Mouse (Mus musculus): ENCODE data around the gene Lrp1. TPM values are rescaled to one million over a fixed set of nuclear protein-coding genes. Genes with fewer than 3 reads are reported as not detected.
A peak's percentile ranks its signal among the peaks of the same experiment; 100 is the strongest.

Gene Lrp1
- total and polyA plus RNA-seq, 3 experiments = 74.0 to 83.7 (median 79.5) TPM

DNA sequence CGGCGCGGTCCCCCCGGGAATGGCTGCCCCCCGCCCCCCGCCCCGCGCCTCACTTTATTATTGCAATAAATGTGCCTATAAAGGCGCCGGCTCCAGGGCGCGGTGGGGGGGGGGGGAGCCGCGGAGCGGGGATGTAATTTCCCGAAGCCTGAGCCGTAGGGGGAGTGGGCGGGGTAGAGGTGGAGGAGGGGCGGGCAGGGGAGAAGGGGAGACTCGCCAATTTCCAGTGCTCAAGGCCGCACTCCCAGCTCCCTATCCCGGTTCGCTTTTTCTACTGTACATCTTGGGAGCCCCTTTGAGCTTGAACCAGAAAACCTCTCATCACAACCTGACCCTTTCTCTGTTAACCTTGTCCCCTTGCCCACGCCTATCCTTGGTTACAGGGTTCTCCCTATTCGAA is 90.0 kb downstream of the Lrp1 start:
- H3K4me3 ChIP-seq = no peak overlapping the region
- DNase-seq = no peak
- H3K36me3 ChIP-seq (ENCODE audit: control insufficient read depth, insufficient read depth, low read length) = no peaks in the 10 kb centered on the region
- no peak overlapping the region for H3K27ac ChIP-seq
- no peak overlapping the region for H3K9ac ChIP-seq (ENCODE audit: low read depth, low read length)
- intact Hi-C loops (cut with DNase I) = no loop called here
- H3K4me1 ChIP-seq (ENCODE audit: control insufficient read depth, insufficient read depth, low read length) = peaks cover 4% of the 10 kb centered on the region
- no peak for TF ChIP-seq CTCF (IDR thresholded peaks at IDR 0.05)
- no peak for TF ChIP-seq POLR2A (IDR thresholded peaks at IDR 0.05; ENCODE audit: insufficient read depth, low read depth, low read length)
- WGBS = 6% methylated on average over 24 of the region's 25 CpGs
- no peaks in the 10 kb centered on the region for H3K79me2 ChIP-seq (replicated peaks; ENCODE audit: control insufficient read depth, insufficient read depth, low read length)
- H3K27me3 ChIP-seq (ENCODE audit: control insufficient read depth, insufficient read depth, low read length) = peaks cover 36% of the 10 kb centered on the region

DNA sequence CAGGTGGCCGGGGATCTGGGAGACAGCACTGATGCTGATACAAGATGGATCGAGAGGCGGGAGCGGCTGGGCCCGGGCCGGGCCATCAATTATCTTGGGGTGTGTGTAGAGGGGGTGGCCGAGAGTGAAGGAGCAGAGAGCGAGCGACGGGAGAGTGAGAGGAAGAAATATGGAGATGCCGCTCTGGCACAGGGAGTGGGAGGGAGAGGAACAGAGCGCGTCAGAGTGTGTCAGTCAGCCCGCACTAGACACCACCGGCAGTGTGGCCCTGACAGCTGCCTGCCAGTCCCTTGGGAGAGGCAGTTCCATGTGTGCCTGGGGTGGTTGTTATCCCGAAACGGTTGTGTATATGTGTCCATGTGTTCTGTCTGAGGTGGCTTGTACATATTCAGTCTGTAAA is 93.5 kb downstream of the Lrp1 start:
- TF ChIP-seq CTCF (IDR thresholded peaks at IDR 0.05) (no peak), POLR2A (IDR thresholded peaks at IDR 0.05; ENCODE audit: insufficient read depth, low read depth, low read length) (no peak), EP300 (IDR thresholded peaks at IDR 0.05; ENCODE audit: insufficient read depth, low read depth, low read length) (no peak)
- Histone ChIP-seq H3K27ac (no peak overlapping the region), H3K4me1 (ENCODE audit: control insufficient read depth, insufficient read depth, low read length) (no peaks in the 10 kb centered on the region; the same call in 1 of the 2 replicates), H3K27me3 (ENCODE audit: control insufficient read depth, insufficient read depth, low read length) (peaks cover 33% of the 10 kb centered on the region), H3K9ac (ENCODE audit: low read depth, low read length) (no peak overlapping the region), H3K36me3 (ENCODE audit: control insufficient read depth, insufficient read depth, low read length) (no peaks in the 10 kb centered on the region), H3K4me3 (no peak overlapping the region), H3K79me2 (replicated peaks; ENCODE audit: control insufficient read depth, insufficient read depth, low read length) (no peaks in the 10 kb centered on the region)
- intact Hi-C loops (cut with DNase I) = no loop called here
- WGBS = 21% methylated on average over 17 of the region's 17 CpGs
- no peak for DNase-seq

DNA sequence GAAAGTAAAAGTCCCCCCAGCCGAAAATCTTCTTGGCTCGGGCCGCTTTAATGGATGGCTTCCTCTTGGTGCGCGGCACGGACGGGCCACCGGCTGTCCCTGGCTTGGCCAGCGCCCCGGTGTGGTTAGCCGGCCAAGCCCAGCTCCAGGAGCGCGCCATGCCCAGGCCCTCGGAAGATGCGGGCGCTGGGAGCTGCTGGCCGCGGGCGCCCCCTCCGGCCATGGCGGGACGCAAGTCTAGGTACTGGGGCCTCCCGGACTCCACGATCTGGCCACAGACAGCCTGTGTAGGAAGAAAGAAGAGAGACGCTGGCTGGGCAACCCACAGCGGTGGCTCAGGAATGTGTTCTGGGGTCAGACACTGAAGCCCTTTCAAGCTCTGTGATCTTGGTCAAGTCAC is 94.3 kb downstream of the Lrp1 start:
- no peaks in the 10 kb centered on the region for H3K36me3 ChIP-seq (ENCODE audit: control insufficient read depth, insufficient read depth, low read length)
- H3K27me3 ChIP-seq (ENCODE audit: control insufficient read depth, insufficient read depth, low read length) = peaks cover 31% of the 10 kb centered on the region
- WGBS = 8% methylated on average over 26 of the region's 26 CpGs
- H3K27ac ChIP-seq = no peak overlapping the region
- intact Hi-C loops (cut with DNase I) = no loop called here
- H3K4me1 ChIP-seq (ENCODE audit: control insufficient read depth, insufficient read depth, low read length) = no peaks in the 10 kb centered on the region; the same call in 1 of the 2 replicates
- DNase-seq = peak; percentile 51 to 65
- TF ChIP-seq CTCF (IDR thresholded peaks at IDR 0.05) (peak; percentile 68), POLR2A (IDR thresholded peaks at IDR 0.05; ENCODE audit: insufficient read depth, low read depth, low read length) (no peak)
- no peak overlapping the region; the same call in 1 of the 2 replicates for H3K4me3 ChIP-seq
- no peaks in the 10 kb centered on the region for H3K79me2 ChIP-seq (replicated peaks; ENCODE audit: control insufficient read depth, insufficient read depth, low read length)
- H3K9ac ChIP-seq (ENCODE audit: low read depth, low read length) = no peak overlapping the region

DNA sequence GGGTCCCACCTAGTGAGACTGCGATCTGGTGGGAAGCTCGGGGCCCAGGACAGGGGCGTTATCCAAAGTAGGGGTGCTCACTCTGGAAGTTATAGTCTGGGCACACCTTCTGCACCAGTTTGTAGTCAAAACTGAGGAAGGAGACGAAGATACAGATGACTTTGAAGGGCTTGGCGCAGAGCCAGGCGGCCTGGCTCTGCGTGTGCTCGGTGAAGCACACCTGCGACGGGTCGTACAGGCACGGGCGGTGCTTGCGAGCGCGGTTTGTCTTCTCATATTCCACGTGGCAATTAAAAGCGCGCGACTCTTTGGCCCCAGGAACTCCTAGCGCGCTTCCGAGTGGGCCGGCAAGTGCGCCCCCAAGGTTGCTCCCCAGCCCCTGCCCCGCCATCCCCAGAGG is 94.9 kb downstream of the Lrp1 start:
- Histone ChIP-seq H3K4me3 (no peak overlapping the region; the same call in 1 of the 2 replicates), H3K4me1 (ENCODE audit: control insufficient read depth, insufficient read depth, low read length) (peaks cover 3% of the 10 kb centered on the region; the same call in 1 of the 2 replicates), H3K27me3 (ENCODE audit: control insufficient read depth, insufficient read depth, low read length) (peaks cover 29% of the 10 kb centered on the region), H3K9ac (ENCODE audit: low read depth, low read length) (no peak overlapping the region), H3K79me2 (replicated peaks; ENCODE audit: control insufficient read depth, insufficient read depth, low read length) (no peaks in the 10 kb centered on the region), H3K36me3 (ENCODE audit: control insufficient read depth, insufficient read depth, low read length) (no peaks in the 10 kb centered on the region), H3K27ac (no peak overlapping the region)
- no peak for TF ChIP-seq EP300 (IDR thresholded peaks at IDR 0.05; ENCODE audit: insufficient read depth, low read depth, low read length)
- TF ChIP-seq CTCF (IDR thresholded peaks at IDR 0.05) = no peak
- 8% methylated on average over 26 of the region's 26 CpGs for WGBS
- no peak for DNase-seq
- intact Hi-C loops (cut with DNase I) = no loop called here

DNA sequence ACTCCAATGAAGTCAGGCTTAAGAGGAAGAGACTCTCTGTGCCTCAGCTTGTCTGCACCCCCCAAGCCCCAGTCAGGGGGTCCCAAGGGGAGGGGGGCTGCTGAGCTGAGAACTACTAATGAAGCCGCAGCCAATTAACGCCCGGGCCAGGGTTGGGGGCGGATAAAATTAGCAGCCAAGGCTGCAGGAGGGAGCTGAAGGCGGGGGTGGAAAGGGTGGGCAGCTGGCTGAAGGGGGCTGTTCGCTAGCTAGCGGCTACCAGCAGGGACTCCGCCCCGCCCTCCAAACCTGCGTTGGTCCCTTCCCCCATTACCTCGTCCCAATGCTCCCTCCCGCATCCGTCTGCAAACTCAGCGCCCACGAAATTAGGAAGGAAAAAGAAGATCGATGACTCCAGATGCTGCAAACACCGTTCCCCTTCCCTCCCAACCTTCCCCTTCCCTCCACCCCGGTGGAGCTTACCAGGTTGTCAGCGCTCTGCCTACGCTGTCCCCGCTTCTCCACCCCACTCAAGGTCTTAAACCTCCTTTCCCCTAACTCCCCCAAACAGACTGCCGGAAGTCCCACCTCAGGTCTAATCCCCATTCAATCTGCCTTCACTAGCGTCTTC is 96.2 kb downstream of the Lrp1 start:
- DNase-seq = no peak
- Histone ChIP-seq H3K27me3 (ENCODE audit: control insufficient read depth, insufficient read depth, low read length) (peaks cover 29% of the 10 kb centered on the region), H3K9ac (ENCODE audit: low read depth, low read length) (no peak overlapping the region), H3K79me2 (replicated peaks; ENCODE audit: control insufficient read depth, insufficient read depth, low read length) (no peaks in the 10 kb centered on the region), H3K36me3 (ENCODE audit: control insufficient read depth, insufficient read depth, low read length) (no peaks in the 10 kb centered on the region), H3K4me1 (ENCODE audit: control insufficient read depth, insufficient read depth, low read length) (peaks cover 3% of the 10 kb centered on the region; the same call in 1 of the 2 replicates), H3K27ac (no peak overlapping the region), H3K4me3 (no peak overlapping the region)
- intact Hi-C loops (cut with DNase I) = no loop called here
- 19% methylated on average over 23 of the region's 23 CpGs for WGBS
- TF ChIP-seq POLR2A (IDR thresholded peaks at IDR 0.05; ENCODE audit: insufficient read depth, low read depth, low read length) (no peak), CTCF (IDR thresholded peaks at IDR 0.05) (no peak), EP300 (IDR thresholded peaks at IDR 0.05; ENCODE audit: insufficient read depth, low read depth, low read length) (no peak)

DNA sequence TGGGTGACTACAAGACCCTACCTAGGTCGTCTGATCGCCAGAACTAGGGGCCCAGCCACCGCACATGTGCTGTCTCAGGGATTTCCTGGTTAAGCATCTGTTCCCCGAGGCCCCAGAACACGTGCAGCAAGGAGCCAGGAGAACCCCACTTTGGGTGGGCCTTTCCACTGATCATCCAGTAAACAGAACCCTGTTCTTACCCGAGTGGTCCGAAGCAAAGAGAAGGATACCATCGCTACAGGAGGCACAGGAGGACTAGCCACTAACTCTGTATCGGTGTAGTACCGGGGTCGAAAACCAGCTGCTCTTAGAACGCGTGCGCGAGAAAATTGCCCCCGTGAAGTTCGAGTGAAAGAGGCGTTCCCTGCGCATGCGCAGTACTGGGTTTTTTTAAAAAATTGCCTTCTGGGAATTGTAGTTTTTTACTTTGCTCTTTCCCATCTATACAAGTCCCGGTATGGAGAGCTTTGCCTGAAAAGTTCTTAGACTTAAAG is 98.8 kb downstream of the Lrp1 start, which contains the start of gene Shmt2:
Gene Shmt2, minus strand, starts transcription at position 357 of the 494 bp plus-strand sequence.
- Histone ChIP-seq H3K4me3 (peak within 1 kb of the TSS; percentile 94), H3K79me2 (replicated peaks; ENCODE audit: control insufficient read depth, insufficient read depth, low read length) (no peaks in the 10 kb centered on the region), H3K36me3 (ENCODE audit: control insufficient read depth, insufficient read depth, low read length) (no peaks in the 10 kb centered on the region), H3K9ac (ENCODE audit: low read depth, low read length) (peak within 1 kb of the TSS; percentile 86), H3K4me1 (ENCODE audit: control insufficient read depth, insufficient read depth, low read length) (peaks cover 3% of the 10 kb centered on the region; the same call in 1 of the 2 replicates), H3K27me3 (ENCODE audit: control insufficient read depth, insufficient read depth, low read length) (peaks cover 17% of the 10 kb centered on the region), H3K27ac (peak within 1 kb of the TSS; percentile 73)
- TF ChIP-seq POLR2A (IDR thresholded peaks at IDR 0.05; ENCODE audit: insufficient read depth, low read depth, low read length) (peak; percentile 77), EP300 (IDR thresholded peaks at IDR 0.05; ENCODE audit: insufficient read depth, low read depth, low read length) (no peak), CTCF (IDR thresholded peaks at IDR 0.05) (no peak)
- WGBS = under 1% methylated on average over 21 of the region's 21 CpGs
- peak; percentile 81 to 83 for DNase-seq
- intact Hi-C loops (cut with DNase I) = no loop called here

Data from heart, adult 2 months (tissue).